Mouse (Mus musculus) brain, embryonic 14.5 days (tissue): Measurements from ENCODE around the gene Tmem72.

ENCODE experiments used
- CTCF ChIP-seq: fragments of 200-500 bp; IDR thresholded peaks from 2 replicates; pipeline ENCODE4 v1.5.1; 2012; ENCODE audit warnings: inconsistent platforms, mild to moderate bottlenecking, moderate library complexity, borderline replicate concordance; ENCODE audit not compliant: insufficient read depth, insufficient read length; ENCODE audit errors: extremely low read depth
- POLR2A ChIP-seq: fragments of 200-500 bp; IDR thresholded peaks from 2 replicates; pipeline ENCODE4 v1.6.1; 2012; ENCODE audit warnings: mild to moderate bottlenecking, inconsistent platforms, borderline replicate concordance; ENCODE audit not compliant: poor library complexity, insufficient read depth, insufficient read length, severe bottlenecking; ENCODE audit errors: extremely low read depth

- TF ChIP-seq POLR2A, result no peak
- TF ChIP-seq CTCF, result no peak
Measured at GRCm38 (mm10) chr6:116733577-116733976, 16.9 kb upstream of the Tmem72 start.
